Mouse (Mus musculus): ENCODE results near the gene Hbs1l. TPM values are rescaled to one million over a fixed set of nuclear protein-coding genes. Genes with fewer than 3 reads are reported as not detected.

The Hbs1l gene
- polyA plus RNA-seq, 1 experiment from 2014 or later: 122 TPM

GRCm38 (mm10) chr10:21351766-21352165 lies 56.0 kb downstream of the Hbs1l start:
- no peak overlapping the region for H3K27ac ChIP-seq
- no peak for DNase-seq (ENCODE audit: low spot score)
- no peaks in the 10 kb centered on the region for H3K4me1 ChIP-seq
- H3K4me3 ChIP-seq: no peak overlapping the region
- H3K9me3 ChIP-seq (replicated peaks): no peaks in the 10 kb centered on the region
- no peaks in the 10 kb centered on the region for H3K27me3 ChIP-seq (ENCODE audit: low read depth, poor library complexity, severe bottlenecking)
- peaks cover 80% of the 10 kb centered on the region for H3K36me3 ChIP-seq
- 90% methylated on average over 12 of the region's 12 CpGs for WGBS

GRCm38 (mm10) chr10:21353890-21354289 lies 58.1 kb downstream of the Hbs1l start:
- DNase-seq (ENCODE audit: low spot score): no peak
- H3K4me1 ChIP-seq: no peaks in the 10 kb centered on the region
- no peaks in the 10 kb centered on the region for H3K27me3 ChIP-seq (ENCODE audit: low read depth, poor library complexity, severe bottlenecking)
- H3K4me3 ChIP-seq: no peak overlapping the region
- peaks cover 82% of the 10 kb centered on the region for H3K36me3 ChIP-seq
- WGBS: 62% methylated on average over 5 of the region's 5 CpGs
- no peaks in the 10 kb centered on the region for H3K9me3 ChIP-seq (replicated peaks)
- no peak overlapping the region for H3K27ac ChIP-seq

GRCm38 (mm10) chr10:21354506-21354905 lies 58.7 kb downstream of the Hbs1l start:
- DNase-seq (ENCODE audit: low spot score): no peak
- Histone ChIP-seq H3K27ac (no peak overlapping the region), H3K36me3 (peaks cover 85% of the 10 kb centered on the region), H3K27me3 (ENCODE audit: low read depth, poor library complexity, severe bottlenecking) (no peaks in the 10 kb centered on the region), H3K4me1 (no peaks in the 10 kb centered on the region), H3K4me3 (no peak overlapping the region), H3K9me3 (replicated peaks) (no peaks in the 10 kb centered on the region)
- WGBS: 97% methylated on average over 7 of the region's 7 CpGs

- Histone ChIP-seq H3K9me3 (replicated peaks) (no peaks in the 10 kb centered on the region), H3K4me1 (no peaks in the 10 kb centered on the region), H3K4me3 (no peak overlapping the region), H3K27me3 (ENCODE audit: low read depth, poor library complexity, severe bottlenecking) (no peaks in the 10 kb centered on the region), H3K36me3 (peaks cover 85% of the 10 kb centered on the region), H3K27ac (no peak overlapping the region)
- 95% methylated on average over 8 of the region's 8 CpGs for WGBS
- DNase-seq (ENCODE audit: low spot score): no peak
These were observed 62.2 kb downstream of the Hbs1l start for GRCm38 (mm10) chr10:21357986-21358385.

GRCm38 (mm10) chr10:21359086-21359485 lies 63.3 kb downstream of the Hbs1l start:
- Histone ChIP-seq H3K27ac (no peak overlapping the region), H3K4me1 (no peaks in the 10 kb centered on the region), H3K4me3 (no peak overlapping the region), H3K9me3 (replicated peaks) (no peaks in the 10 kb centered on the region), H3K27me3 (ENCODE audit: low read depth, poor library complexity, severe bottlenecking) (no peaks in the 10 kb centered on the region), H3K36me3 (peaks cover 85% of the 10 kb centered on the region)
- WGBS: 95% methylated on average over 4 of the region's 4 CpGs
- no peak for DNase-seq (ENCODE audit: low spot score)

- Histone ChIP-seq H3K9me3 (replicated peaks) (no peaks in the 10 kb centered on the region), H3K36me3 (peaks cover 83% of the 10 kb centered on the region), H3K27me3 (ENCODE audit: low read depth, poor library complexity, severe bottlenecking) (no peaks in the 10 kb centered on the region), H3K27ac (no peak overlapping the region), H3K4me3 (no peak overlapping the region), H3K4me1 (no peaks in the 10 kb centered on the region)
- no peak for DNase-seq (ENCODE audit: low spot score)
- WGBS: 90% methylated on average over 7 of the region's 7 CpGs
These were observed 66.1 kb downstream of the Hbs1l start for GRCm38 (mm10) chr10:21361871-21362270.

GRCm38 (mm10) chr10:21363297-21363696 lies 67.5 kb downstream of the Hbs1l start:
- Histone ChIP-seq H3K36me3 (peaks cover 90% of the 10 kb centered on the region), H3K4me1 (no peaks in the 10 kb centered on the region), H3K27me3 (ENCODE audit: low read depth, poor library complexity, severe bottlenecking) (no peaks in the 10 kb centered on the region), H3K9me3 (replicated peaks) (no peaks in the 10 kb centered on the region), H3K4me3 (no peak overlapping the region), H3K27ac (no peak overlapping the region)
- 91% methylated on average over 4 of the region's 4 CpGs for WGBS
- no peak for DNase-seq (ENCODE audit: low spot score)

GRCm38 (mm10) chr10:21364946-21365345 lies 69.2 kb downstream of the Hbs1l start:
- Histone ChIP-seq H3K4me3 (no peak overlapping the region), H3K27ac (no peak overlapping the region), H3K27me3 (ENCODE audit: low read depth, poor library complexity, severe bottlenecking) (no peaks in the 10 kb centered on the region), H3K9me3 (replicated peaks) (no peaks in the 10 kb centered on the region), H3K36me3 (peaks cover 95% of the 10 kb centered on the region), H3K4me1 (no peaks in the 10 kb centered on the region)
- WGBS: 95% methylated on average over 7 of the region's 7 CpGs
- no peak for DNase-seq (ENCODE audit: low spot score)

GRCm38 (mm10) chr10:21365897-21366296 lies 70.1 kb downstream of the Hbs1l start:
- 94% methylated on average over 4 of the region's 4 CpGs for whole genome bisulfite sequencing

GRCm38 (mm10) chr10:21366471-21366870 lies 70.7 kb downstream of the Hbs1l start:
- WGBS: 82% methylated on average over 3 of the region's 3 CpGs
- Histone ChIP-seq H3K4me3 (no peak overlapping the region), H3K9me3 (replicated peaks) (no peaks in the 10 kb centered on the region), H3K4me1 (no peaks in the 10 kb centered on the region), H3K36me3 (peaks cover 87% of the 10 kb centered on the region), H3K27ac (no peak overlapping the region), H3K27me3 (ENCODE audit: low read depth, poor library complexity, severe bottlenecking) (no peaks in the 10 kb centered on the region)
- no peak for DNase-seq (ENCODE audit: low spot score)

More at GRCm38 (mm10) chr10:21365897-21366296, 70.1 kb downstream of the Hbs1l start:
- Histone ChIP-seq H3K9me3 (replicated peaks) (no peaks in the 10 kb centered on the region), H3K36me3 (peaks cover 91% of the 10 kb centered on the region), H3K4me1 (no peaks in the 10 kb centered on the region), H3K4me3 (no peak overlapping the region), H3K27me3 (ENCODE audit: low read depth, poor library complexity, severe bottlenecking) (no peaks in the 10 kb centered on the region), H3K27ac (no peak overlapping the region)
- DNase-seq (ENCODE audit: low spot score): no peak

- DNase-seq (ENCODE audit: low spot score): no peak
- Histone ChIP-seq H3K4me1 (no peaks in the 10 kb centered on the region), H3K36me3 (peaks cover 78% of the 10 kb centered on the region), H3K4me3 (no peak overlapping the region), H3K9me3 (replicated peaks) (no peaks in the 10 kb centered on the region), H3K27ac (no peak overlapping the region), H3K27me3 (ENCODE audit: low read depth, poor library complexity, severe bottlenecking) (no peaks in the 10 kb centered on the region)
- 95% methylated on average over 9 of the region's 9 CpGs for WGBS
These were observed 71.7 kb downstream of the Hbs1l start for GRCm38 (mm10) chr10:21367481-21367880.

GRCm38 (mm10) chr10:21369586-21369985 lies 73.8 kb downstream of the Hbs1l start:
- Histone ChIP-seq H3K27ac (no peak overlapping the region), H3K27me3 (ENCODE audit: low read depth, poor library complexity, severe bottlenecking) (no peaks in the 10 kb centered on the region), H3K9me3 (replicated peaks) (no peaks in the 10 kb centered on the region), H3K36me3 (peaks cover 57% of the 10 kb centered on the region), H3K4me3 (no peak overlapping the region), H3K4me1 (no peaks in the 10 kb centered on the region)
- DNase-seq (ENCODE audit: low spot score): no peak
- WGBS: 92% methylated on average over 2 of the region's 2 CpGs

GRCm38 (mm10) chr10:21372271-21372670 lies 76.5 kb downstream of the Hbs1l start:
- no peak for DNase-seq (ENCODE audit: low spot score)
- peaks cover 33% of the 10 kb centered on the region for H3K36me3 ChIP-seq
- no peaks in the 10 kb centered on the region for H3K27me3 ChIP-seq (ENCODE audit: low read depth, poor library complexity, severe bottlenecking)
- H3K4me1 ChIP-seq: peaks cover 4% of the 10 kb centered on the region; the same call in 1 of the 2 replicates
- H3K27ac ChIP-seq: no peak overlapping the region
- WGBS: 95% methylated on average over 6 of the region's 6 CpGs
- H3K9me3 ChIP-seq (replicated peaks): no peaks in the 10 kb centered on the region
- no peak overlapping the region for H3K4me3 ChIP-seq
